ENCODE assay signal across 28 mouse cellular contexts in the genomic region with DNA sequence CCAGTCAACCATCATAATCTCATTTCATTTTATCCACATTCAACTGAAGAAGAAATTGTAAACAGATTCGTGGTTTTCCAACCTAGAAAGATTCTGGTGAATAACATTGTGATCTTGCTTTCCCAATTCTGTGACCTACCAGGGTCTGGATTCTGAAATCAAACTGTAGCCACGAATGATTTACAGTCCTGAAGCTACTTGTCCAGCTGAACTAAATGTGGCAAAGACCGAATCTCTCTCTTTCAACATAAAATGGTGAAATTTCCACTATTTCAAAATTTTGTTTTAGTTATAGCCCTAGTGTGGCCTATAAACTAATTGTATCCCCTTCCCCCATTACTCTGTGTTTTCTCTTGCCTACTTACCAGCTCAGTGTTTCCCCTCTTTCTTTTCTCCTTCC. TPM values are rescaled to one million over a fixed set of nuclear protein-coding genes. Genes with fewer than 3 reads are reported as not detected.
"Had no signal": no experiment of that assay in that cellular context is flagged by ENCODE, and none has a peak within 500 bp of the region (broad histone marks: within the 10 kb centered on the region; RNA-seq: fewer than 3 reads in every experiment).

No protein-coding gene starts in this region.

- H3K36me3 ChIP-seq: lung, embryonic 15.5 days; midbrain, embryonic 10.5 days; midbrain, embryonic 13.5 days had no signal

- DNase-seq: kidney, adult 2 months; kidney, postnatal 25 days; layer of hippocampus, postnatal 36 days; lung, adult 18-20 months; right cerebral cortex, adult 18-20 months; right cerebral cortex, postnatal 14 days; right cerebral cortex, postnatal 4 days; thymus, adult 2 months; thymus, postnatal 14 days; thymus, postnatal 4 days had no signal

- H3K27me3 ChIP-seq: lung, embryonic 15.5 days; megakaryocyte, embryonic 14.5 days had no signal

- H3K27ac ChIP-seq: kidney, postnatal 0 days; layer of hippocampus, adult 2 months; left cerebral cortex, adult 2 months; liver, embryonic 14.5 days; lung, embryonic 15.5 days; macrophage; midbrain, embryonic 10.5 days; midbrain, embryonic 13.5 days; stomach, postnatal 0 days had no signal

- H3K9ac ChIP-seq: liver, embryonic 14.5 days; lung, embryonic 15.5 days; midbrain, embryonic 13.5 days had no signal

- H3K4me1 ChIP-seq: lung, embryonic 15.5 days; midbrain, embryonic 13.5 days had no signal

- ATAC-seq: midbrain, embryonic 13.5 days; midbrain, embryonic 16.5 days had no signal

- H3K4me2 ChIP-seq: lung, embryonic 15.5 days; midbrain, embryonic 13.5 days had no signal

- H3K4me3 ChIP-seq: layer of hippocampus, adult 2 months; left cerebral cortex, adult 2 months; lung, embryonic 15.5 days; megakaryocyte, embryonic 14.5 days; midbrain, embryonic 10.5 days; midbrain, embryonic 13.5 days had no signal

- H3K9me3 ChIP-seq: lung, embryonic 15.5 days; megakaryocyte, embryonic 14.5 days; midbrain, embryonic 10.5 days; midbrain, embryonic 13.5 days had no signal

RNA-seq across cellular contexts. Expression of gene Trim43a, which starts 51.1 kb away (rescaled TPM):
- total RNA-seq: monocyte, adult 5-6 weeks had no signal
- polyA plus RNA-seq: kidney, adult 2 months; kidney, embryonic 14.5 days; kidney, postnatal 0 days; large intestine, adult 2 months; limb, embryonic 11.5 days; liver, adult 2 months; macrophage; midbrain, embryonic 16.5 days; neural tube, embryonic 11.5 days; stomach, embryonic 14.5 days had no signal
